Mouse (Mus musculus) left cerebral cortex, adult 9 months (tissue): ENCODE results near the gene Hhat.

ENCODE experiments used
- DNase-seq, 2 experiments: peaks; one replicate each; pipeline ENCODE4 v3.0.0; 2022; ENCODE audit warnings: low spot score in 2 of 2

The Hhat gene

DNA sequence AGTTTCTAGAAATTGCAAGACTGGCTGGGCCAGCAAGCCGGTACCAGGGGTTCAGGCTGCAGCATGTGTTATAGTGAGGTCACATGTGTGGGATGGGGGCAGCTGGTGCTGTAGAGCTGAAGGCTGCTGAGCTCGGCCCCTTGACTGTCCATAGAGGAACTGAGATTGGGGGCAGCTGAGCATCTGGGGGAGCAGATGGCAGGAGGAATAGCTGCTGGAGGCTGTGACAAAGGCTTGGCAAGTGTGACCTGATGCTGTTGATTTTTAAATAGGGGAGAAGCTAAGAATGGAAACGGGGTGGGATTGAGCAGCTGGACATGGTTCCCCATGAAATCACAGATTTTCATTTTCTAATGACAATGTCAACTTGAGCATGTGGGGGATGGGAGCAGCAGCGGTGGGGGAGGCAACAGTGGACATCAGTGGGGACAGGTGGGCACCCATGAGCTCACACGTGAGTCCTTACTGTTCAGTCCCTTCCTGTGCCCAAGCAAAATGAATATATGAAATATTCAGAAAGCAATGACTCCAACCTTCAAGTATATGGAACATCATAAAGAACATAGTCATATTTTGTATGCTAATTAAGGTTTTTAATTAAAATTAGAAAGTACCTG, 212.9 kb downstream of the Hhat start:
- DNase-seq, result peak; percentile 15 to 40

DNA sequence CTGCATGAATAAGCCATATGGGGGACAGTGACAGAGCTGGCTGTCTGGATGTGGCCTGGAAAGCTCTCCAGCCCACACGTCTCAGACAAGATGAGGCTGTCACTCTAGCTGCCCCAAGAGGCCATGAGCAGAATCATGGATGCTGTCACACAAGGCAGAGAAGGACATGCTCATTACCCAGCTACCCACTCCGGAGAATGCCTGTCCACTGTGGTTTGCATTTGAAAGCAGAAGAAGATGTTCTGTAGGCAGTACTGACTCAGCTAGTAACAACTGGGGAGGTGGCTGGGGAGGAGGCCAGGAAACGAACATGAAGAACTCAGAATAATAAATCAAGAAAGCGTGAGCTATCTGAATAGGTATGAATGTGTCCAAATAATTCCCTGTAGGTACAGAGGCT, 215.5 kb downstream of the Hhat start:
- DNase-seq, result peak in 1 of 2 experiments; percentile 65

DNA sequence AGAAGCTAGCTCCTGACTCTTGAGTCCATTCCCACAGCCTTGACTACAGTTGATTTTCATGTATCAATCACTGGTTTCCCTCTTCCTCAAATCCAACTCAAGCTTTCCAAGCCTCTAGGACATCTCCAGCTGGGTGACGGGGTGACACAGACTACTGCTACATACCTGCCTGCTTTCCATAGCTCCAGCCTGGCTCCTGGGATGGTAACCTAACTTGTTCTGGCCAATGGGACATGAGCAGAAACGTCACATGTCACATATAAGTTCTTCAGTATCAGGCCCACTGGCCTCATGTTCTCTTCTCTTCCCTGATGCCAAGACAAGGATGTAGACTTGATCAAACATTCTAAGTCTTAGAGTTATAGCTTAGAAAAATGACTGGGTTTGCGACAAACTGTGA, 220.5 kb downstream of the Hhat start:
- DNase-seq, result no peak

DNA sequence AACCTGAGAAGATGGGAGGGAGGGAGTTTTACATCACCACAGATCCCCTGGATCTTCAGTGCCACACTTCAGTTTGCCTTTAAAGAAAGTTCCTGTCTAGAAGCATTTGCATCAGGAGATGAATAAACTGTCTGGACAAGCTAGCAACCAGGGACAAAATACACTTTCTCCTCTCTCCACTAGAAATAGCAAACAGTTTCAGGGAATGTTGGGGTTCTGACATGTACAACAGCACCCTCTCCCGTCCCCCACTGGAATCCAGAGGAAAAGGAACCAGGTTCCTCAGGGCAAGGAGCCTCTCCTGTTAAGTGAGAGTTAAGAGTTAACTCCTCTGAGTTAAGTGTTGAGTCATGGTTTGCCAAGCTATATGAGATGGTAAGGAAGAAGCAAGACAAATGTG, 224.2 kb downstream of the Hhat start:
- DNase-seq, result no peak

DNA sequence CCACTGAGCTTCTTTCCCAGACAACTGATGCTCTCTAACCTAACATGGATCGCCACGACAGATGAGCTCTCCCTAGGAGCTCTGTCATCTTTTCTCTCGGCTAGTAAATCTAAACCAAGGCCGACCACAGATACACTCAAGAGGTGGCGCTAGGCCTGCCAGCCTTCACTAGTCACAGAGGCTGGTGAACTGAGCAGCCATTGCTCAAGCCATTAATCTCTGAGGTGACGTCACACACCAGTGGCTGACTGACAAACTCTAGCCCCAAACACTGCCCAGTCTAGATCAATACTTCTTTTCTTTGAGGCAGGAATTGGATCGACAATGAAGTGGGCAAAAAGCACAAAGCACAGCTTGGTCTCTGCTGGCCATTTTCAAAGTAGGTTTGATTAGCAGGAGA, 226.1 kb downstream of the Hhat start:
- DNase-seq, result no peak

DNA sequence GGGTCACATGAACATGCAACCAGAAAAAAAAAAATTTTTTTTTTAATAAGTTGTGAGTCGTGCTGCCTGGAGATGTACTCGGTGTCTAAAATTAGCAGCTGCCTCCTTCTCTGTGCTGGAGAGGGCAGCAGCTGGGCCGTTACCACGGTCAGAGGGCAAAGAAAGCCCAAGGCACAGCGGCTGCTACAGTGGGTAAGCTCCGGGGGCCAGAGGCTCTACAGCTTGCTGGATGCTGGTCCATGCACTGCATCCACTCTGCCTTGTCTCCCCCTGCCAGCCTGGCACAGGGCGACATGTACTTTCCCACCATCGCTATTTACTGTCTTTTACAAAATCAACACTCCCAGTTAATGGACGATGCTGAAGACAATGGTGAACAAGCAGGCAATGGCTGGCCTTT, 226.9 kb downstream of the Hhat start:
- DNase-seq, result no peak

DNA sequence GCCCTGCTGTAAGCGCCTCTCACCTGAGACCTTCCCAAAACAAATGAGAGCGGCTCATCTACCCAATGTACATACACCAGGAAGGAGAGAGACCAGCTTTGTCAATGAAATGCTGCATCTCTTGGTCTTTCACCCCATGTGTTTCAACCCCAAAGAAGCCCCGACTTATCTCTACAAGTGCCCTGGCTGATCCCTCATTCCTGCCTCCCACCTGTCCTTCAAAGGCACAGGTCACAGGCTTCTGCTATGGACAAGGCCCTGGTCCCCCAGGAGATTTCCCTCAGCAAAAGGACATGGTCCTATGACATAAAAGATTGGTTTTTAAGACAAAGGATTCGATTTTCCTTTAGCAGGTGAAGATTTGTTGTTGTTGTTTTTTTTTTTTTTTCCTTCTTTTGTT, 227.3 kb downstream of the Hhat start:
- DNase-seq, result no peak

DNA sequence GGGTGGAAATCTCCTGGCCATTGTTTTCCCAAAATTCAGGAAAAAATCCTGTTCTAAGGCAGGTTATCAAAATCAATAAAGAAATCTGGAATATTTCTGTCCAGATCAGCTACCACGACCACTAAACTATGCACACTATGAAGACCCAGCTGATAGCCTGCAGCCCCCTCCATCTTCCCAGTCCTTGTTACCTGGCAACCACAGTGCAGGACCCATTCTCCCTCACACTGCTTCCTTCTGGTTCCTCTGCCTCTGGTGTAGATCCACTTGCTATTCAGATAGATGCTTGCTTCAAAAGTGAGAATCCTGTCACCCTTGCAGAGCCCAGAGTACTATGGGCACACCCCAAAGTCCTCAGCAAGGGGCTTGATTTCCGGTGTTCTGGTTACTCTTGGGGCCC, 228.9 kb downstream of the Hhat start:
- DNase-seq, result no peak

DNA sequence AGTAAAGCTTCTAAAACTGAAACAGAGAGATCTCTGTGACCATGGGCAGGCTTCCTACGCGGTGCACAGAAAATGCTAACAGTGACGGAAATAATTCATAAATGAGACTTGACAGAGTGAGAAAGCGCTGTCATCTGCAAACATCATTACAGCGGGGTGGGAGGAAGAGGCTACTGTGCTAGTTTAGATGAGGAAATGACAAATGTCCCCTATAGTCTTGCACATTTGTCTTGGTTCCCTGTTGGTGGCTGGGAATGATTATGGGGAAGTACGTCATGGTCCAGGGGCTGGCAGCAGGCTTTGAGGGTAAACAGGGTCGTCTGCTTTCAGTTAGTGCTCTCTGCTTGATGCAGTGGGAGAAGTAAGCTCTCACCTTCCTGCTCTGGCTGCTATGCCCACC, 233.9 kb downstream of the Hhat start:
- DNase-seq, result no peak

DNA sequence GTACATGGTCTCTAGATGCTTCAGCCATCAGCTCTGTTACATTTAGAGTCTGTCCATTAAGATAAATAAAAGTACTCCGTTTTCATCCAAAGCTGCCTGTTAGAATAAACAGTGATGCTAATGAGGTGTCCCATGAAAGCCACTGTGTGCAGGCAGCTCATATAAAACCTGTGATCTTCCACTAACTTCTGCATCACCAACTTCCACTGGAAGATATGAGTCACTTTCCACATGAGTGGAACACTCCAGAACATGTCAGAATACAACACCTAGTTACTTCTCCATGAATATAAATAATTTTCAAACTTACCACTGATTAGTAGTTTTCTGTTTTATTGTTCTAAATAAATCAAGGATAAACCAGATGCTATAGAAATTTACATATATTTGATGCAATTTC, 234.6 kb downstream of the Hhat start:
- no peak for DNase-seq

DNA sequence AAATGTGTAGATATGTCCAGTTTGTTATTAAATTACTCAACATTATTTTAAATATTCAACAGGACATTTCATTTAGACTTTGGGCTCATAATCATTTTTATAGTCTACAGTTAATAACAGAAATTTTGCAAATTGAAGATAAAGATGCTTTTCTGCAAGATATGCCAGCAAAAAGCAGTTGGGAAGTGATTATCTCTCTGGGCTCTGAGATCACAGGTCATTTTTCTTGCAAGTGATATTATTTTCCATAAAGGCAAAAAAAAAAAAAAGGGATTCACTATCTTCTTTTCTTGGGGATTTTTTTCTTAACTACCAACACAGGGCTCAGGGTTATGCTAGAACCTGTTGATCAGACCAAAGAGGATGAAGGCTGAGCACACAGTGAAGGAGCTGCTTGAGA, 238.0 kb downstream of the Hhat start:
- no peak for DNase-seq

DNA sequence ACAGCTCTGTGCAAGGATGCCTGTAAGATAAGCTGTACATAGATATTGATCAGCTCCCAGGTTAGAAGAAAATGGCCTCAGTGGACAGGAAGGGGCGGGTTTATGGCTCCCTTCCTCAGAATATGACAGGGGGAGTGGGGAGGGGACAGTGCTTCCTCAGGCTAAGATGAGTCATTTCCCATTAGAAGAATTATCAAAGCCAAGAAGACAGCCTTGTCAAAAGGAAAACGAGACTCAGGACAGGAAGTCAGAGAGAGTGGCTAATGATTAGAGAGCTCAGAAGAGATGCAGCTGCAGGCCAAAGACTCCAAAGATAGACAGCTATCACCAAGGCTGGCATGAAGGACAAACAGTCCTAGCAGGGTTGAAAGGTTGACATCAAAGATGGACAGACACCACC, 238.8 kb downstream of the Hhat start:
- DNase-seq, result no peak

DNA sequence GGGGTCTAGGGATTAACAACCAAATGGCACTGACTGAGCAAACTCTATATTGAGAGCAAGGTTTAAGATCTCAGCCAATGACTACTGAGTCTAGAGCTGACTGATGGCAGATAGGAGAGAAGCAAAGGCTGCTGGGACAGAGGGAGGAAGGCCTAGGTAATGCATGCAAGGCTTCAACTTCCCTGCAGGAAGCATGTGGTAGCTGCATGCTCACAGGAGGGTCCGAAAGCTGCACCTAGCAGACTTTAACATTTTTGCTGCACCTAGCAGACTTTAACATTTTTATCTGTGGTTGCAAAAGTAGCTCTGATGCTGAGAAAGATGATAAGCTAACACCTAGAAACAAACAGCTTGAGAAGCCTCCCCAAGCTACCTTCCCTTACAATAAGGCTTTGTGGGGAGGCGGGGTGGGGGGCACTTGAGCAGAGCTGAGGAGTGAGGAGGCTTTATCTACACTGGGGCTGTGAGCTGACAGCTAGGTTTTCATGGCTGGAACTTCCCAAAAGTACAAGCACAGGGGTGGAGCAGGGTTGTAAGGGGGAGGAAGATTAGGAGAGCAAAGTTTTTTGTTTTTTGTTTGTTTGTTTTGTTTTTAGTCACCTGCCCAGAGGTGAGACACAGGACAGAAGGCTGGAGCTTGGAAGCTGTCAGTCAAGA, 239.4 kb downstream of the Hhat start:
- DNase-seq, result no peak

DNA sequence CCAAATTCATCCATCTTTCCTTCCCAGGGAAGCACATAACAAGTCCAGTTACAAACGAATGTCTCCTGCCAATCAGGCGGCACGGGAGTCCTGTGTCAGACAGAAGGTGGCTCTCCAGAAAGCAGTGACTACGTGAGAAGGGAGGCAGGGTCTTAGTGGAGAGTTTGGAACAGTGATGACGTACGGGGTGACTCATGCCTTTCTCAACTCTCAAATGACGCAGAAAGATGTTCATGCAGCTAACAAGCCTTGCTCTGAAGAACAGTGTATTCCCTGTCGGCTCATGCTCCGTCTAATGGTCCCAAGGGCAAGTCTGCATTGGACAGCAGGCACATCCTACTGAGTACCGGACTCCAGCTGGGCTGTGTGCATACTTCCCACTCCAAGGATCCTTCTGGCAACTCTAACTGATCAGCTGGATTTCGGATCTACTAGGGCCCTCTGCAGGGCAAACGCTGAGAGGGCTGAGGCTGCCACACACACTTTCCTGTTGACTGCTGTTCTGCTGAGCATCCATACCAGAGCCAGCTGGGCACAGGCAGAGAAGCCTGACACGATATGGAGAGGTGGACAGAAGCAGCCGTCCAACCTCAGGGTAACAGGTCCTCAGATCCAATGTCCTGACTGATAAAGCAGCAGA, 245.2 kb downstream of the Hhat start:
- peak in 1 of 2 experiments; percentile 18 for DNase-seq

DNA sequence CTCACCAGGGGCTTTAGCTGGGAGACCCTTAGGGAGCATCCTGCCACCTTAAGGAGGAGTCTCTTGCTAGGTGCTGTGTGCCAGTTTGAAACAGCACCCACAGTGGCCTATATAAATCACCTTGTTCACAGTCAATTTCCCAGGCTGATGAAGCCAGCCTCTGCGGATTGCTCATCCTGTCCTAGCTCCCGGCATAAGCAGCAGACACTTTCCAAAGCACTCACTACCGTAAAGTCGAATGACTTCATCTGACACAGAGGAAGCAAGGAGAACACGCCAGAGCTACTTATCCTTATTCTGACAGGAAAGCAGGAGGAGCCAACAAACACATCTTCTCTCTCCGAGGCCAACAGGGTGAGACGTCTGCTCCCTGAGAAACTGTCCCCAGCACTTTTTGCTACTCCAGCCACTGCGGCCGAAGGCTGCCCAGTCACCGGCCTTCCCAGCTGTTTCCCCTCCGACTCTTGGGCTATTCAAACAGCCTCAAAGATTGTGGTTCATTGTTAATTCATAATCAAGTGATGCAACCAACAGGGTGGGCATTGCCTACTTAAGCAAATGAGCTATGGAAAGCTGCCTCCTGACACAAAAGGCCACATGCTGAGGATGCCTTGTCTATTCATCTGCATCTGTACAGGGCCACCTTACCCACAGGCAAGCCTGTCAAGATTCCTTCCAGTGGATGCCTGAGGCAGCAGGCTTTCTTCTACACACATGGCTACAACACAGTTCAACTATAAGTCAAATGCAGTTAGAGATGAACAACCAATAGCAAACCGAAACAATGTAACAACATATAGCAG, 248.4 kb downstream of the Hhat start:
- DNase-seq, result no peak

DNA sequence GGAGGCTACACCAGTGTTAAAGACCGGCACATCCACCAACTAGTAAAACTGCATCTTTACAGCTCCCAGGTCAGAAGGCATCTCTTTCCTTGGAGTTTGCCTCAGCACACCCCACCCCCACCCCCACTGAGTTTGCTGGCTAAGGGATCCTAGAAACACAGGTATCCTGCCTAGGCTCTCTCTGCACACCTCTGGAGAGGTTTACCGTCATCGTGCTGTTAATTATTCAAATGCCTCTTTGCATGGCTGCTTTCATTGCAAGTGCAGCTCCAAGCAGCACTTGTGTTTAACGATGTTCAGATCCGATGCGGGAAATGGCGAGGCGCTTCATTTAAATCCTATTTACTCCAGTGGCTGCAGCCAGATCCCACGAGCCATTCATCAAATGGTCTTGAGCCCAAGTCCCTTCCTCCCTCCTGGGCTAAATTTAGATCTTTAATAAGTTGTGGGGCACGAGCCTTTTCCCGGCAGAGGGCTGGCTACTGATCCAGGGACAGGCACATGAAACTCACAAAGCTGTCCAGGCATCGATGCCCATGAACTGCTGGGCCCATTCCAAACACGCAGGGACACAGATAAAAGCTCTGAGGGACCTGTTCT, 250.1 kb downstream of the Hhat start:
- DNase-seq, result no peak

DNA sequence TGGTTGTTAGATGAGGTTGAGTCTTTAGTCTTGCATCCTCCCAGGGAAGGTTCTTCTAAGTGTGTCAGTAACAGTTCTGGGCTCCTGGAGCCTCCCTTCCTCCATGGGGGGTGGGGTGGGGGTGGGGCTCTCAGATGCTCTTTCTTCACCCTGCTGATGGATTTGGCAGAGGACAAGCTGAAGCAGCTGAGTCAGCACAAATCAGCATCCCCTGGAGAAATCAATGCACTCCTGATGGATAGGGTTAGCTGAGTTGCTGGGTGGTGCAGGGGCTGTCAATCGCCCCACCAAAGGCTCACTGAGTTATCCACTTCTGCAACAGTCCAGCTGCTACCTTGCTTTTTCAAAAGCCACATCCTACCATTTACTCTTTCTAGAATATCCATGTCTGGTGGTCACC, 251.3 kb downstream of the Hhat start:
- no peak for DNase-seq

DNA sequence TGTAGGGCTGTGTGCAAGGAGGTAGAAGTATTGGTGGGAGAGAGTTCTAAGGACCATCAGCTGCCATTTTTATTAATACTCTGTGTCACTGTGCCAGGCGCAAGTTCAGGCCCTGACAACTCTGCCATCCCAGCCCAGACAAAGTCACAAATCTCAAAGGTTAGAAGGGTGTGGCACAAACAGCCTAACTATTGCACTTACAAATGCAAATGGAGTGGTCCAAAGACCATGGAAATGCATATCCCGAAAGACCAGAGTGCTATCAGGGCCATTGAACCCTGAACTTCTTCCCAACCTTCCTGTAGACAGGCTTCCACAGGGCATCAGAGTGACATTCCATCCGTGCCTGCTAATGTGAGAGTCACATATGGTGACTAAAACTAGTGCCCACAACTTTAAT, 255.7 kb downstream of the Hhat start:
- no peak for DNase-seq

DNA sequence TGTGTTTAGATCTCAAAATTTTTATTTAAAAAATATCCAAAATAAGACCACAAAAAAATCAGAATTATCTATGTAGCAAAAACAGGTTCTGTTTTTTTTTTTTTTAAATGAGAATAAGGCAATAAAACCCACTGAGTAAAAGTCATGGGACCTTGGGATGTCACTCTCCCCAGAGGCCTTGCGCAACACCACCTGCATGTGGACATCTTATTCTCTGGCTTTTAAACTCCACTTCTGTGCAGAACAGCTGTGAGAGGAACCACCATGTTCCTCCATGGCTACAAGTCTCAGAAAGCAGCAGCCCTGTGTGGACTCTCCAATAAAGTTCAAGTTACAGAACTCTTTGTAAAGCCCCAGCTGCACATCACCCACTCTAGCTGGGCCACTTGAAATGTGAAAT, 258.2 kb downstream of the Hhat start:
- DNase-seq, result no peak

DNA sequence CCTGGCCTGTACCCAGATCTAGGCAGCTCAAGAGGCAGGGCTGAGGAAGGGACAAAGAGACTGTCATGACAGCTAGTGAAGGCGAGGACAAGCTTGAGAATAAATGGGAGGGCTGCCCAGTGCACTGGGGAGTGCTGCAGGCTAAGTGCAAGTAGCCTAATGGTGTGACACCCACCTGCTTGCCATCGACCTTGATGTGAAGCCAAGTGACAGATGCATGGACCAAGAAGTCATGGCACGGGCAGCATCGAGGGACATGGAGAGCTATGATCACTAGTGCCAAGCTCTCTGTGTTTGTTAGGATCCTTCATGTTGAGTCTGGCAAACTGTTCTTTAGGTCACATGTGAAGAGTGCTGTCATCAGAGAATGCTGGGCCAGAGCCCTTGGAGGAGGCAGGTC, 267.4 kb downstream of the Hhat start:
- DNase-seq, result no peak

DNA sequence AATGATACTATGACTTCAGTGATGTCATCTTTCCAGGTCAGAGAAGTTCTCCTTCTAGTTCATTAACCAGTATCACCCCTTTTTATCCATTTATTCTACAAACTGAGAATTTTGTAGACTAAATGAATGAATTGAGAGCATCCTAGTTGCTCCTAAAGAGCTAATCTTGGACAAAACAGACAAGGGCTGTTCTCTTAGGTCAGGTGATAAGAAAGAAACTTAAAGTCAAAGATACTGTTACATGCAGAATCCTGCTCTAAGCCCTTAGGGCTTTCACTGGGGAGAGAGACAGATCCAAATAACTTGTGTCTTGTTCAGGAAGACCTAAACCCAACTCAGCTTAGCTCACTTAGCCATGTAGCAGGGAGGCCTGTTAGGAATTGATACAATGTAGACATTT, 268.2 kb downstream of the Hhat start:
- no peak for DNase-seq

DNA sequence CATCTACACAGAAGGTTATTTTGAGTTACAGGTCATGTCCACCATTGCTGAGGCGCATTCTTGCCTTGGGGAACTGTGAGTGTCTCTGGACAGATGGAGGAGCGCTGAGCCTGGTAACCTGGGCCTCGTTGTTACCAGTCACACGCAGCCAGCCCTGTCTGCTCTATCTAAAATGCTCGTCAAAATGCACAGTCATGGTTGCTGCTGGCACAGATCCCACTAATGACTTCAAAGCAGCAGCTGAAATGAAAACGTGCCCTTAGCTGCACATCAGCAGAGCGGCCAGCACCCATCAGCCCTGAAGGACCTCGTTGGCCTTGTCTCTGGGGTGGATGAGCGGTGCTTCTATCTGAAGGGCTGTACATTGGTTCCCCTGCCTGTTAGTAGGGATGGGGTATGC, 269.0 kb downstream of the Hhat start:
- peak in 1 of 2 experiments; percentile 31 for DNase-seq
